Mouse (Mus musculus) kidney, adult 2 months (tissue): ENCODE results near the gene Lix1l.

ENCODE experiments used
- CTCF ChIP-seq: fragments of 200-500 bp; conservative IDR thresholded peaks from 2 replicates; pipeline ENCODE4 v1.5.1; 2011; ENCODE audit warnings: low read depth, mild to moderate bottlenecking, control low read depth, low read length, moderate library complexity, mixed read lengths; ENCODE audit not compliant: insufficient read depth, insufficient read length
- POLR2A ChIP-seq: fragments of 200-500 bp; IDR thresholded peaks from one replicate; pipeline ENCODE4 v1.6.1; 2011; ENCODE audit warnings: low read depth, low read length, control low read depth

GRCm38 (mm10) chr3:96558159-96558558, 42.8 kb upstream of the Lix1l start:
- TF ChIP-seq POLR2A, result no peak
- no peak for TF ChIP-seq CTCF
